In the genomic region with DNA sequence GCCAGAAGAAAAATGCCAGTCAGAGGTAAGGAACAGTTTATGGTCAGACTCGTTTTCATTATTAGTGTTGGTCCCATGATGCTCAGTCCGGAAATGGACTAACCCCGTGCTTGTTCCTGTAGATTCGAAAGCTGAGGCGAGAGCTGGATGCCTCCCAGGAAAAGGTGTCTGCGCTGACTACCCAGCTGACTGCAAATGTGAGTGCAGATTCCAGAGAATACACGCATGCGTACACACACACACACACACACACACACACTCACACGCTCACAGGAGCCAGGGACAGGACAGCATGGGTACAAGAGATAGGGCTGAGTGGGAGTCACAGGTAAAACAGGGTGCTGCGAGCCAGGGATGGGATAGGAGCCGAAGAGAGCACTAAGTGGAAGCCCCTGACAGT, we compare ENCODE assay signal across 24 mouse cellular contexts.
A peak's percentile ranks its signal among the peaks of the same experiment; 100 is the strongest.
DNase-seq lines count a peak whose midpoint lies in the region; ATAC-seq lines count a peak whose summit lies in the region.
"Had no signal": no experiment of that assay in that cellular context is flagged by ENCODE, and none has a peak within 500 bp of the region (broad histone marks: within the 10 kb centered on the region; RNA-seq: fewer than 3 reads in every experiment).

No protein-coding gene starts in this region.

- intact Hi-C loops in heart, postnatal 14 days (cut with DNase I): no loop called here

- 84% methylated on average over 11 of the region's 11 CpGs for WGBS in heart, embryonic 11.5 days (ENCODE audit: insufficient replicate concordance)
- 69% methylated on average over 11 of the region's 11 CpGs for WGBS in heart, embryonic 16.5 days
- WGBS in limb, embryonic 12.5 days: 88% methylated on average over 11 of the region's 11 CpGs
- 91% methylated on average over 11 of the region's 11 CpGs for WGBS in limb, embryonic 10.5 days

- H3K4me1 ChIP-seq in heart, embryonic 11.5 days (ENCODE audit: control insufficient read depth, insufficient read depth, low read length): peaks cover 32% of the 10 kb centered on the region
- peaks cover 42% of the 10 kb centered on the region for H3K4me1 ChIP-seq in heart, embryonic 16.5 days (ENCODE audit: control insufficient read depth, insufficient read depth, low read length)
- peaks cover 22% of the 10 kb centered on the region for H3K4me1 ChIP-seq in limb, embryonic 12.5 days (replicated peaks)
- peaks cover 20% of the 10 kb centered on the region for H3K4me1 ChIP-seq in limb, embryonic 10.5 days
- H3K4me1 ChIP-seq: hindbrain, embryonic 12.5 days; liver, embryonic 15.5 days had no signal

- no peak overlapping the region for H3K9ac ChIP-seq in heart, embryonic 11.5 days (ENCODE audit: low read depth, low read length)
- H3K9ac ChIP-seq in heart, embryonic 16.5 days (ENCODE audit: low read length): peak overlapping the region; percentile 26; the same call in 1 of the 2 replicates
- H3K9ac ChIP-seq in limb, embryonic 12.5 days (replicated peaks): 0 out of 2 replicates have a peak overlapping the region, but pooled peaks have one; percentile 12
- H3K9ac ChIP-seq: hindbrain, embryonic 12.5 days; liver, embryonic 15.5 days; lung, embryonic 14.5 days had no signal

- DNase-seq in heart, adult 11 months: no peak
- no peak for DNase-seq in heart, postnatal 14 days
- no peak for DNase-seq in limb, embryonic 10.5 days (ENCODE audit: low spot score)
- DNase-seq in cerebellum, adult 11 months: no peak
- DNase-seq: adrenal gland, postnatal 14 days; cerebellum, postnatal 10 days; gastrocnemius, postnatal 10 days; kidney, adult 9 months; kidney, postnatal 25 days; lung, embryonic 14.5 days; lung, postnatal 14 days; right cerebral cortex, adult 18-20 months; spleen, adult 18-20 months; thymus, postnatal 25 days had no signal

- H3K4me3 ChIP-seq in heart, embryonic 11.5 days (ENCODE audit: low read depth, low read length): no peak overlapping the region
- H3K4me3 ChIP-seq in heart, embryonic 16.5 days (ENCODE audit: low read length): no peak overlapping the region
- no peak overlapping the region for H3K4me3 ChIP-seq in limb, embryonic 12.5 days (replicated peaks)
- H3K4me3 ChIP-seq in limb, embryonic 10.5 days: no peak overlapping the region
- H3K4me3 ChIP-seq: erythroblast, embryonic 14.5 days; hindbrain, embryonic 12.5 days; liver, embryonic 15.5 days had no signal

- H3K27ac ChIP-seq in heart, embryonic 11.5 days (ENCODE audit: low read depth, low read length): 0 out of 2 replicates have a peak overlapping the region, but pooled peaks have one; percentile 41
- H3K27ac ChIP-seq in heart, embryonic 16.5 days (ENCODE audit: low read length): peak overlapping the region; percentile 77
- no peak overlapping the region for H3K27ac ChIP-seq in limb, embryonic 12.5 days
- no peak overlapping the region for H3K27ac ChIP-seq in limb, embryonic 10.5 days
- H3K27ac ChIP-seq: hindbrain, embryonic 12.5 days; liver, embryonic 15.5 days had no signal

- H3K27me3 ChIP-seq in heart, embryonic 11.5 days (ENCODE audit: control insufficient read depth, insufficient read depth, low read length): no peaks in the 10 kb centered on the region
- no peaks in the 10 kb centered on the region for H3K27me3 ChIP-seq in heart, embryonic 16.5 days (ENCODE audit: control insufficient read depth, insufficient read depth, low read length)
- no peaks in the 10 kb centered on the region for H3K27me3 ChIP-seq in limb, embryonic 12.5 days
- H3K27me3 ChIP-seq in limb, embryonic 10.5 days (ENCODE audit: low read depth, poor library complexity, severe bottlenecking): no peaks in the 10 kb centered on the region
- H3K27me3 ChIP-seq: hindbrain, embryonic 12.5 days; liver, embryonic 15.5 days had no signal

- H3K4me2 ChIP-seq in heart, embryonic 11.5 days: no peak overlapping the region
- H3K4me2 ChIP-seq in heart, embryonic 16.5 days (ENCODE audit: low read depth, low read length): no peak overlapping the region
- no peak overlapping the region for H3K4me2 ChIP-seq in limb, embryonic 12.5 days
- H3K4me2 ChIP-seq: hindbrain, embryonic 12.5 days; liver, embryonic 15.5 days; lung, embryonic 14.5 days; midbrain, embryonic 11.5 days had no signal

- peaks cover 9% of the 10 kb centered on the region; the same call in 1 of the 2 replicates for H3K36me3 ChIP-seq in heart, embryonic 11.5 days (ENCODE audit: control insufficient read depth, insufficient read depth, low read length)
- peaks cover 27% of the 10 kb centered on the region for H3K36me3 ChIP-seq in heart, embryonic 16.5 days (ENCODE audit: control insufficient read depth, insufficient read depth)
- peaks cover 15% of the 10 kb centered on the region; the same call in 1 of the 2 replicates for H3K36me3 ChIP-seq in limb, embryonic 12.5 days
- H3K36me3 ChIP-seq in limb, embryonic 10.5 days: peaks cover 9% of the 10 kb centered on the region; the same call in 1 of the 2 replicates

- H3K9me3 ChIP-seq in heart, embryonic 11.5 days (replicated peaks; ENCODE audit: control insufficient read depth, low read length): no peaks in the 10 kb centered on the region
- H3K9me3 ChIP-seq in heart, embryonic 16.5 days (replicated peaks; ENCODE audit: control insufficient read depth, low read length): no peaks in the 10 kb centered on the region
- no peaks in the 10 kb centered on the region for H3K9me3 ChIP-seq in limb, embryonic 12.5 days
- H3K9me3 ChIP-seq in limb, embryonic 10.5 days (replicated peaks): no peaks in the 10 kb centered on the region
- H3K9me3 ChIP-seq: hindbrain, embryonic 12.5 days; liver, embryonic 15.5 days had no signal

- ATAC-seq in heart, embryonic 11.5 days (replicated peaks; ENCODE audit: insufficient number of reproducible peaks, low FRiP score, low TSS enrichment): no peak
- ATAC-seq in heart, embryonic 16.5 days (replicated peaks; ENCODE audit: extremely low read depth, insufficient read depth, low FRiP score): no peak
- ATAC-seq in limb, embryonic 12.5 days (ENCODE audit: insufficient number of reproducible peaks, insufficient read depth, low FRiP score, low TSS enrichment, low read depth): no peak
- ATAC-seq: CD4-positive, CD25-positive, alpha-beta regulatory T cell, adult 4 months; intestine, postnatal 0 days; midbrain, embryonic 16.5 days had no signal

Comparison
In these comparisons a context has a peak if more than half of its experiments do, and no peak if none do; other contexts are left out.
1. H3K27ac ChIP-seq: peak in heart, embryonic 11.5 days (single experiment) and heart, embryonic 16.5 days (single experiment); none in limb, embryonic 12.5 days (single experiment) and limb, embryonic 10.5 days (single experiment).